Mouse (Mus musculus) embryonic facial prominence, embryonic 15.5 days (tissue): ENCODE measurements around the gene Lrrfip1. TPM values are rescaled to one million over a fixed set of nuclear protein-coding genes. Genes with fewer than 3 reads are reported as not detected.
A peak's percentile ranks its signal among the peaks of the same experiment; 100 is the strongest.

Experiments used
- ATAC-seq: fragments of 200-750 bp; cut with Nextera tagmentation; 2 replicates; pipeline ENCODE4 v1.8.0; 2017; ENCODE audit warnings: low read depth, moderate TSS enrichment; ENCODE audit not compliant: insufficient number of reproducible peaks, low FRiP score, low TSS enrichment
- H3K27ac ChIP-seq: fragments of 300-500 bp; sonication (generic); replicated peaks from 2 replicates; pipeline ENCODE4 v1.5.1; 2015; ENCODE audit warnings: mild to moderate bottlenecking, inconsistent platforms
- H3K27me3 ChIP-seq: fragments of 300-500 bp; sonication (generic); 2 replicates; pipeline ENCODE4 v1.6.1; 2015; ENCODE audit warnings: inconsistent platforms
- H3K36me3 ChIP-seq: fragments of 300-500 bp; sonication (generic); 2 replicates; pipeline ENCODE4 v1.6.1; 2015; ENCODE audit warnings: mild to moderate bottlenecking, inconsistent platforms
- H3K4me1 ChIP-seq: fragments of 300-500 bp; sonication (generic); 2 replicates; pipeline ENCODE4 v1.6.1; 2015; ENCODE audit warnings: inconsistent platforms
- H3K4me2 ChIP-seq: fragments of 300-500 bp; sonication (generic); replicated peaks from 2 replicates; pipeline ENCODE4 v1.6.1; 2015; ENCODE audit warnings: mild to moderate bottlenecking, inconsistent platforms
- H3K4me3 ChIP-seq: fragments of 300-500 bp; sonication (generic); replicated peaks from 2 replicates; pipeline ENCODE4 v1.5.1; 2015; ENCODE audit warnings: mild to moderate bottlenecking, inconsistent platforms
- H3K9ac ChIP-seq: fragments of 300-500 bp; sonication (generic); 2 replicates; pipeline ENCODE4 v1.6.1; 2015; ENCODE audit warnings: inconsistent platforms
- H3K9me3 ChIP-seq: fragments of 300-500 bp; sonication (generic); replicated peaks from 2 replicates; pipeline ENCODE4 v1.6.1; 2016; ENCODE audit warnings: inconsistent platforms
- WGBS: fragments of 180-500 bp; shearing (Covaris S2); methylation state at CpG from one replicate; pipeline ENCODE4 v1.1.7; 2015; 5-methylcytosine and 5-hydroxymethylcytosine counted together
- polyA plus RNA-seq: library from polyadenylated mRNA; unstranded; fragments of >200 nt; fragmentation: Nextera tagmentation; extraction: Ambion mirVana; gene quantifications from 2 replicates; pipeline ENCODE4 v1.2.1, GENCODE M21; 2015

Gene Lrrfip1
- polyA plus RNA-seq, 1 experiment from 2014 or later: 56.8 TPM

- Histone ChIP-seq H3K4me3 (peak overlapping the region; percentile 75), H3K4me1 (peaks cover 33% of the 10 kb centered on the region), H3K9ac (peak overlapping the region; percentile 73), H3K27me3 (no peaks in the 10 kb centered on the region), H3K27ac (no peak overlapping the region; the same call in 1 of the 2 replicates), H3K36me3 (no peaks in the 10 kb centered on the region), H3K4me2 (peak overlapping the region; percentile 93), H3K9me3 (no peaks in the 10 kb centered on the region)
- peak; percentile 48 for ATAC-seq
- WGBS: 1% methylated on average over 41 of the region's 41 CpGs
These were observed 514 bp downstream of the Lrrfip1 start for GRCm38 (mm10) chr1:90998891-90999611.

- H3K9me3 ChIP-seq: no peaks in the 10 kb centered on the region
- no peak overlapping the region for H3K27ac ChIP-seq
- 70% methylated on average over 10 of the region's 10 CpGs for WGBS
- no peak for ATAC-seq
- H3K36me3 ChIP-seq: no peaks in the 10 kb centered on the region
- peak overlapping the region; percentile 75 for H3K4me3 ChIP-seq
- peaks cover 33% of the 10 kb centered on the region for H3K4me1 ChIP-seq
- peak overlapping the region; percentile 93 for H3K4me2 ChIP-seq
- H3K27me3 ChIP-seq: no peaks in the 10 kb centered on the region
- H3K9ac ChIP-seq: no peak overlapping the region
These were observed 1.5 kb downstream of the Lrrfip1 start for GRCm38 (mm10) chr1:90999911-91000601.

GRCm38 (mm10) chr1:91001101-91001500 lies 2.6 kb downstream of the Lrrfip1 start:
- Histone ChIP-seq H3K36me3 (no peaks in the 10 kb centered on the region), H3K9me3 (no peaks in the 10 kb centered on the region), H3K27me3 (no peaks in the 10 kb centered on the region), H3K27ac (no peak overlapping the region), H3K4me3 (no peak overlapping the region), H3K9ac (no peak overlapping the region), H3K4me1 (peaks cover 33% of the 10 kb centered on the region), H3K4me2 (no peak overlapping the region)
- 85% methylated on average over 3 of the region's 3 CpGs for WGBS
- ATAC-seq: no peak

GRCm38 (mm10) chr1:91001871-91002539 lies 3.5 kb downstream of the Lrrfip1 start:
- Histone ChIP-seq H3K27ac (no peak overlapping the region), H3K4me1 (peaks cover 33% of the 10 kb centered on the region), H3K36me3 (no peaks in the 10 kb centered on the region), H3K4me3 (no peak overlapping the region), H3K9ac (no peak overlapping the region), H3K9me3 (no peaks in the 10 kb centered on the region), H3K27me3 (no peaks in the 10 kb centered on the region), H3K4me2 (no peak overlapping the region)
- WGBS: 63% methylated on average over 3 of the region's 3 CpGs
- no peak for ATAC-seq

GRCm38 (mm10) chr1:91002641-91003040 lies 4.1 kb downstream of the Lrrfip1 start:
- H3K4me2 ChIP-seq: no peak overlapping the region
- H3K27ac ChIP-seq: no peak overlapping the region
- no peak overlapping the region for H3K4me3 ChIP-seq
- no peak for ATAC-seq
- peaks cover 33% of the 10 kb centered on the region for H3K4me1 ChIP-seq
- WGBS: 69% methylated on average over 3 of the region's 3 CpGs
- no peaks in the 10 kb centered on the region for H3K36me3 ChIP-seq
- no peak overlapping the region for H3K9ac ChIP-seq
- no peaks in the 10 kb centered on the region for H3K9me3 ChIP-seq
- no peaks in the 10 kb centered on the region for H3K27me3 ChIP-seq

GRCm38 (mm10) chr1:91003522-91004253 lies 5.2 kb downstream of the Lrrfip1 start:
- ATAC-seq: no peak
- WGBS: 80% methylated on average over 8 of the region's 8 CpGs
- H3K9me3 ChIP-seq: no peaks in the 10 kb centered on the region

GRCm38 (mm10) chr1:91006037-91006436 lies 7.5 kb downstream of the Lrrfip1 start:
- no peak for ATAC-seq
- no peak overlapping the region for H3K4me3 ChIP-seq
- no peak overlapping the region for H3K4me2 ChIP-seq
- WGBS: 85% methylated on average over 5 of the region's 5 CpGs
- no peaks in the 10 kb centered on the region for H3K27me3 ChIP-seq
- H3K9me3 ChIP-seq: no peaks in the 10 kb centered on the region
- no peak overlapping the region for H3K9ac ChIP-seq
- peaks cover 11% of the 10 kb centered on the region for H3K4me1 ChIP-seq
- no peaks in the 10 kb centered on the region for H3K36me3 ChIP-seq
- H3K27ac ChIP-seq: no peak overlapping the region

More at GRCm38 (mm10) chr1:91003522-91004253, 5.2 kb downstream of the Lrrfip1 start:
- no peaks in the 10 kb centered on the region for H3K36me3 ChIP-seq
- H3K4me1 ChIP-seq: peaks cover 27% of the 10 kb centered on the region
- no peak overlapping the region for H3K27ac ChIP-seq
- H3K4me3 ChIP-seq: no peak overlapping the region
- no peak overlapping the region for H3K9ac ChIP-seq
- no peaks in the 10 kb centered on the region for H3K27me3 ChIP-seq
- no peak overlapping the region for H3K4me2 ChIP-seq

GRCm38 (mm10) chr1:91006708-91007107 lies 8.2 kb downstream of the Lrrfip1 start:
- Histone ChIP-seq H3K27me3 (no peaks in the 10 kb centered on the region), H3K4me3 (no peak overlapping the region), H3K36me3 (no peaks in the 10 kb centered on the region), H3K4me2 (no peak overlapping the region), H3K9me3 (no peaks in the 10 kb centered on the region), H3K4me1 (peaks cover 8% of the 10 kb centered on the region; the same call in 1 of the 2 replicates), H3K27ac (no peak overlapping the region), H3K9ac (no peak overlapping the region)
- 84% methylated on average over 9 of the region's 9 CpGs for WGBS
- no peak for ATAC-seq

GRCm38 (mm10) chr1:91008147-91008682 lies 9.7 kb downstream of the Lrrfip1 start:
- Histone ChIP-seq H3K9ac (no peak overlapping the region), H3K4me1 (0 out of 2 replicates have a peak, but pooled peaks cover 4% of the 10 kb centered on the region), H3K27ac (no peak overlapping the region), H3K27me3 (no peaks in the 10 kb centered on the region), H3K4me2 (no peak overlapping the region), H3K4me3 (no peak overlapping the region), H3K36me3 (no peaks in the 10 kb centered on the region), H3K9me3 (no peaks in the 10 kb centered on the region)
- ATAC-seq: no peak
- 94% methylated on average over 14 of the region's 14 CpGs for WGBS

GRCm38 (mm10) chr1:91008746-91009145 lies 10.2 kb downstream of the Lrrfip1 start:
- 90% methylated on average over 9 of the region's 9 CpGs for WGBS
- Histone ChIP-seq H3K9ac (no peak overlapping the region), H3K4me2 (no peak overlapping the region), H3K27me3 (no peaks in the 10 kb centered on the region), H3K36me3 (no peaks in the 10 kb centered on the region), H3K4me3 (no peak overlapping the region), H3K27ac (no peak overlapping the region), H3K4me1 (peaks cover 7% of the 10 kb centered on the region; the same call in 1 of the 2 replicates), H3K9me3 (no peaks in the 10 kb centered on the region)
- ATAC-seq: no peak
